Mouse (Mus musculus) heart, embryonic 13.5 days (tissue): Measurements from ENCODE around the gene Pak4. TPM values are rescaled to one million over a fixed set of nuclear protein-coding genes. Genes with fewer than 3 reads are reported as not detected.

Source experiments
- ATAC-seq: fragments of 200-750 bp; cut with Nextera tagmentation; 2 replicates; pipeline ENCODE4 v1.8.0; 2017; ENCODE audit warnings: moderate TSS enrichment; ENCODE audit not compliant: insufficient number of reproducible peaks, low FRiP score, low TSS enrichment; ENCODE audit errors: extremely low read depth
- H3K27ac ChIP-seq: fragments of 300-500 bp; sonication (generic); replicated peaks from 2 replicates; pipeline ENCODE4 v1.5.1; 2015; ENCODE audit warnings: moderate library complexity, mild to moderate bottlenecking, inconsistent platforms
- H3K27me3 ChIP-seq: fragments of 300-500 bp; sonication (generic); replicated peaks from 2 replicates; pipeline ENCODE4 v1.6.1; 2015; ENCODE audit warnings: mild to moderate bottlenecking, inconsistent platforms
- H3K36me3 ChIP-seq: fragments of 300-500 bp; sonication (generic); 2 replicates; pipeline ENCODE4 v1.6.1; 2015; ENCODE audit warnings: mild to moderate bottlenecking, inconsistent platforms
- H3K4me1 ChIP-seq: fragments of 300-500 bp; sonication (generic); 2 replicates; pipeline ENCODE4 v1.6.1; 2015; ENCODE audit warnings: inconsistent platforms
- H3K4me2 ChIP-seq: fragments of 300-500 bp; sonication (generic); 2 replicates; pipeline ENCODE4 v1.6.1; 2015; ENCODE audit warnings: inconsistent platforms, mild to moderate bottlenecking, moderate library complexity
- H3K4me3 ChIP-seq: fragments of 300-500 bp; sonication (generic); 2 replicates; pipeline ENCODE4 v1.5.1; 2015; ENCODE audit warnings: moderate library complexity, mild to moderate bottlenecking, inconsistent platforms
- H3K9ac ChIP-seq: fragments of 300-500 bp; sonication (generic); 2 replicates; pipeline ENCODE4 v1.6.1; 2015; ENCODE audit warnings: inconsistent platforms, mild to moderate bottlenecking, moderate library complexity
- H3K9me3 ChIP-seq: fragments of 300-500 bp; sonication (generic); 2 replicates; pipeline ENCODE4 v1.6.1; 2016; ENCODE audit warnings: inconsistent platforms
- WGBS: fragments of 180-500 bp; shearing (Covaris S2); methylation state at CpG from one replicate; pipeline ENCODE4 v1.1.7; 2015; ENCODE audit warnings: mixed read lengths; 5-methylcytosine and 5-hydroxymethylcytosine counted together
- polyA plus RNA-seq: library from polyadenylated mRNA; unstranded; fragments of >200 nt; fragmentation: Nextera tagmentation; extraction: Ambion mirVana; gene quantifications from 2 replicates; pipeline ENCODE4 v1.2.1, GENCODE M21; 2015

The Pak4 gene
- polyA plus RNA-seq: 27.9 and 30.5 TPM in 2 replicates

- H3K27ac ChIP-seq: peak within 1 kb of the TSS; percentile 74
- no peaks in the 10 kb centered on the region for H3K9me3 ChIP-seq
- peaks cover 51% of the 10 kb centered on the region for H3K4me1 ChIP-seq
- peak within 1 kb of the TSS; percentile 91 for H3K9ac ChIP-seq
- ATAC-seq: peak; percentile 91
- peak within 1 kb of the TSS; percentile 75 for H3K4me3 ChIP-seq
- no peaks in the 10 kb centered on the region for H3K27me3 ChIP-seq
- under 1% methylated on average over 66 of the region's 66 CpGs for WGBS
- peak within 1 kb of the TSS; percentile 95 for H3K4me2 ChIP-seq
- peaks cover 7% of the 10 kb centered on the region for H3K36me3 ChIP-seq
Measured at GRCm38 (mm10) chr7:28597642-28598446, at the start of gene Pak4, which contains the start of gene Samd4b. Gene Pak4 (minus strand): TSS chr7:28598185. Gene Samd4b (minus strand): TSS chr7:28598144.

DNA sequence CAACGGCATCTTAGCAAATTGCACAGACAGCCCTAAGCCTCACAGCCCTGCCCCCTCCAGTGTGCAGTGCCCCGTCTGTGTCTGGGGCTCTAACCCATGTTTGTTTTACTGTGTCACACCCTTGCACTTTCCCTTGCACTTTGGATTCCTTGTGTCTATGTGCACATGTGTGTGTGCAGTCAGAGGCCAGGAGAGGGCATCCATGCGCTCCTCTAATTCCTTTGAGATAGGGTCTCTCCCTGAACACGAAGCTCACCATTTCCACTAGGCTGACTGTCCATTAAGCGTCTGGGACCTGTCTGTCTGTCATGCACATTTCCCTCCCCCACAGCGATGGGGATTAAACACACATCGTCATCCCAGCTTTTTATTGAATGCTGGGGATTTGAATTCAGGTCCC lies 49.0 kb upstream of the Pak4 start:
- Histone ChIP-seq H3K36me3 (no peaks in the 10 kb centered on the region), H3K9me3 (0 out of 2 replicates have a peak, but pooled peaks cover 2% of the 10 kb centered on the region), H3K9ac (no peak overlapping the region), H3K27ac (no peak overlapping the region), H3K4me3 (no peak overlapping the region), H3K4me2 (no peak overlapping the region), H3K4me1 (no peaks in the 10 kb centered on the region), H3K27me3 (no peaks in the 10 kb centered on the region)
- ATAC-seq: no peak
- 47% methylated on average over 7 of the region's 7 CpGs for WGBS

- no peak for ATAC-seq
- no peak overlapping the region for H3K27ac ChIP-seq
- no peak overlapping the region for H3K4me3 ChIP-seq
- no peak overlapping the region for H3K4me2 ChIP-seq
- H3K4me1 ChIP-seq: no peaks in the 10 kb centered on the region
- H3K9me3 ChIP-seq: 0 out of 2 replicates have a peak, but pooled peaks cover under 1% of the 10 kb centered on the region
- WGBS: 75% methylated on average over 2 of the region's 2 CpGs
- no peaks in the 10 kb centered on the region for H3K27me3 ChIP-seq
- no peaks in the 10 kb centered on the region for H3K36me3 ChIP-seq
- H3K9ac ChIP-seq: no peak overlapping the region
Measured at GRCm38 (mm10) chr7:28645947-28646475, 48.0 kb upstream of the Pak4 start.

GRCm38 (mm10) chr7:28645366-28645765 lies 47.4 kb upstream of the Pak4 start:
- Histone ChIP-seq H3K36me3 (no peaks in the 10 kb centered on the region), H3K27ac (no peak overlapping the region), H3K27me3 (no peaks in the 10 kb centered on the region), H3K9ac (no peak overlapping the region), H3K4me1 (no peaks in the 10 kb centered on the region), H3K9me3 (no peaks in the 10 kb centered on the region), H3K4me3 (no peak overlapping the region), H3K4me2 (no peak overlapping the region)
- no peak for ATAC-seq
- 70% methylated on average over 6 of the region's 6 CpGs for WGBS

GRCm38 (mm10) chr7:28641546-28641945 lies 43.6 kb upstream of the Pak4 start:
- Histone ChIP-seq H3K4me1 (peaks cover 6% of the 10 kb centered on the region), H3K9me3 (no peaks in the 10 kb centered on the region), H3K27me3 (no peaks in the 10 kb centered on the region), H3K9ac (no peak overlapping the region), H3K27ac (no peak overlapping the region), H3K36me3 (no peaks in the 10 kb centered on the region), H3K4me2 (no peak overlapping the region), H3K4me3 (no peak overlapping the region)
- 57% methylated on average over 8 of the region's 8 CpGs for WGBS
- no peak for ATAC-seq

DNA sequence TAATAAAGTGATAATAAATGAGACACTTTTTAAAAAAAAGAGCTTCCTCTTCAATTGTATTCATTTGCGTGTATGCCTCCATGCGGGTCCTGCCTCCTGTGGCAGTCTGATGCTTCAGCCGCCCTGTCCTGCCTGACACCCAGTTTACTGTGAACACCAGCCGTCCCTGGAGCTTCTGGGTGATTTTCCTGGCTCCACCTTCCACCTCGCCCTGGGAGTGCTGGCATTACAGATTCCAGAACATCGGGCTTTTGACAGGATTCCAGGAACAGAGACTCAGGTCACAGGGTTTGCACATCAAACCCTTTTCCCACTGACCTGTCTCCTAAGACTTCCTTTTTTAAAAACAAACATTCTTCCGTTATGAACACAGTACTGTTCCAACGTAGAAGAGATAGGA lies 39.5 kb upstream of the Pak4 start:
- peaks cover 4% of the 10 kb centered on the region; the same call in 1 of the 2 replicates for H3K27me3 ChIP-seq
- 0 out of 2 replicates have a peak, but pooled peaks cover 6% of the 10 kb centered on the region for H3K9me3 ChIP-seq
- no peak overlapping the region for H3K4me3 ChIP-seq
- H3K4me2 ChIP-seq: peak overlapping the region; percentile 19; the same call in 1 of the 2 replicates
- ATAC-seq: no peak
- H3K36me3 ChIP-seq: no peaks in the 10 kb centered on the region
- H3K9ac ChIP-seq: no peak overlapping the region
- 9% methylated on average over 8 of the region's 8 CpGs for WGBS
- H3K27ac ChIP-seq: no peak overlapping the region
- peaks cover 6% of the 10 kb centered on the region for H3K4me1 ChIP-seq

DNA sequence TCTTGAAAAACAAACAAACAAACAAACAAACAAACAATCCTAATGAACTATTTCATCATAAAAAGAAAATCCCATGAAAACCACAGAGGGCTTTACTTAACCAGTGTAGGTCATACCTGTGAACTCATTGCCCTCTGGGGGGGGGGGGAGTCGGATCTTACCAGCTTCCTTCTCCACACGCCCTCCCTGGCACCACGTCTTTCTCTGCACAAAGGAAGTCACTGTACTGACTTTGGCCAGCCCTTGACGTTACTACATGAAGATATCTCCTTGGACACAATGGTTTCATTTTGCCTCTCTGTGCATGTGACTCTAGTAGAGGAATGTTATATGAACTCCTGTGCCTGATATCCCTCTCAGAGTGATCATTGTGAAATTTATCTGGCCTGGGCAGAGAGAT lies 36.1 kb upstream of the Pak4 start:
- Histone ChIP-seq H3K27me3 (peaks cover 36% of the 10 kb centered on the region), H3K4me2 (no peak overlapping the region), H3K4me1 (peaks cover 13% of the 10 kb centered on the region), H3K9me3 (0 out of 2 replicates have a peak, but pooled peaks cover 6% of the 10 kb centered on the region), H3K27ac (no peak overlapping the region), H3K4me3 (no peak overlapping the region), H3K36me3 (no peaks in the 10 kb centered on the region), H3K9ac (no peak overlapping the region)
- no peak for ATAC-seq
- WGBS: 56% methylated on average over 4 of the region's 4 CpGs

DNA sequence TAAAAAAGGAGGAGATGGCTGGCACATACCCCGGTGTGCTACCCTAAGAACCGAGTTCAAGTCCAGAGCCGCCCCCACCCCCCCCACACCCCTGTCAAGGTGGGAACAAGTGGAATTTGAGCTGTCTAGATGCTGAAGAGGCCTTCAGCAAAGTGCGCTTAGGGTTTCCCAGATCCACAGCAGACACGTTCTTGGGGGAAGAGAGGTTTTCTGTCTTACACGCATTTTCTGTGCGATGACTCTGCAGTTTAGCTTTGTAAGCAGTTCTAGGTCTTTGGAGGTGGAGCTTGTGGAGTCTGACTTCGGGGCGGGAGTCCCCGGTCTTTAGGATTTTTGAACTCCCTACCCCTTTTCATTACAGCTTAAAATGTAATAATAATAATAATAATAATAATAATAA lies 33.1 kb upstream of the Pak4 start, which contains the start of gene Acp7:
Gene Acp7, minus strand, starts transcription at position 260 of the 400 bp plus-strand sequence.
- no peaks in the 10 kb centered on the region for H3K36me3 ChIP-seq
- peaks cover 50% of the 10 kb centered on the region for H3K27me3 ChIP-seq
- peaks cover 6% of the 10 kb centered on the region; the same call in 1 of the 2 replicates for H3K4me1 ChIP-seq
- WGBS: 25% methylated on average over 10 of the region's 10 CpGs
- peak within 1 kb of the TSS; percentile 24; the same call in 1 of the 2 replicates for H3K9ac ChIP-seq
- no peak within 1 kb of the TSS for H3K27ac ChIP-seq
- peak within 1 kb of the TSS; percentile 29 for H3K4me3 ChIP-seq
- peak within 1 kb of the TSS; percentile 52 for H3K4me2 ChIP-seq
- 0 out of 2 replicates have a peak, but pooled peaks cover 6% of the 10 kb centered on the region for H3K9me3 ChIP-seq
- no peak for ATAC-seq

DNA sequence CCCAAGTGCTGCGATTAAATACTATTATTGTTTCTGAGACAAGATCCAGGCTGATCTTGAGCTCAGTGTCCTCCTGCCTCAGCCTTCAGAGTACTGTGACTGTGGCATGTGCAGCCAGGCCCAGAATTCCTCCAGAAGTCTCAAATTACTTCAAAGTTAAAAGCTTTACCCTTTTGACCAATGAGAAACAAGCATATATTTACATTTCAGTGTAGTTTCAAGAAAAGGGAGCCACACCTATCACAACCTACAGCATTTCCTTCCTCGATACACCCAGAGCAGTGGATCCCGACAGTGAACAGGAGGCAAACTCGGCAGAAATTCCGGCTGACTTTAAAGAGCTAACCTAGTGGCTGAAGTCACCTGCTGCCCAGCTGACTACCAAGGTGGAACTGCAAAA lies 26.8 kb upstream of the Pak4 start:
- no peak for ATAC-seq
- Histone ChIP-seq H3K4me2 (no peak overlapping the region), H3K27ac (no peak overlapping the region), H3K36me3 (no peaks in the 10 kb centered on the region), H3K9ac (no peak overlapping the region), H3K9me3 (no peaks in the 10 kb centered on the region), H3K4me1 (peaks cover 3% of the 10 kb centered on the region; the same call in 1 of the 2 replicates), H3K27me3 (peaks cover 21% of the 10 kb centered on the region), H3K4me3 (no peak overlapping the region)
- WGBS: 64% methylated on average over 5 of the region's 5 CpGs

DNA sequence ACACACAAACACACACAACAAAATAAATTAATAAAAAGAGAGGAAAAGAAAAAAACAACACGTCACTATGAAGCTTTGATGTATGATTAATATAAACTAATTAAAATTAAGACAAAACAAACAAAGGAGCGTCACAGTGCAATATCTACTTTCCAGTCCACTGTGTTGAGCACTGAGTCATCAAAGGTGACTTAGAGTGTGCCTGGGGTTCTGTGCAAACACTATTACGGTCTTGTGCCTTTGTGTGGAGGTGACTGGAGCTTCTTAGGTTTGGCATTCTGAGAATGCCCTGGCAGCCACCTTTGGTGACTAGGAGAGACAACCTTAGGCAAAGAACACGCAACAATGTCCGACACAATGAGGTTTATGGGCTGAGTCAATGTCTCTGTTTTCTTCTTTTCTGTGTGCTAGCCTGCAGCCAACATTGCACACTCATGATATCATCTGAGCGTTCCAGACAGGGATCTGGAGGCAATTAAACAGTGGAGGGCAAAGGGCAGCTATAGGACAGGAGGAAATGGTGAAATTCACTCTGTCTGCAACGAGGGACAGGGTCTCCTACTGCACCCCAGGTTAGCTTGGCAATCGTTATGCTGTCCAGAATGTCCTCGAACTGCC lies 21.2 kb upstream of the Pak4 start:
- Histone ChIP-seq H3K27ac (no peak overlapping the region), H3K27me3 (no peaks in the 10 kb centered on the region), H3K4me2 (no peak overlapping the region), H3K4me3 (no peak overlapping the region), H3K4me1 (no peaks in the 10 kb centered on the region), H3K9me3 (no peaks in the 10 kb centered on the region), H3K9ac (no peak overlapping the region), H3K36me3 (no peaks in the 10 kb centered on the region)
- ATAC-seq: no peak
- 62% methylated on average over 9 of the region's 9 CpGs for WGBS

- Histone ChIP-seq H3K4me2 (no peak overlapping the region), H3K27me3 (no peaks in the 10 kb centered on the region; the same call in 1 of the 2 replicates), H3K9me3 (0 out of 2 replicates have a peak, but pooled peaks cover 3% of the 10 kb centered on the region), H3K27ac (no peak overlapping the region), H3K36me3 (no peaks in the 10 kb centered on the region), H3K4me1 (no peaks in the 10 kb centered on the region), H3K9ac (no peak overlapping the region), H3K4me3 (no peak overlapping the region)
- no peak for ATAC-seq
- 78% methylated on average over 8 of the region's 8 CpGs for WGBS
Measured at GRCm38 (mm10) chr7:28605951-28606350, 8.0 kb upstream of the Pak4 start.
